Mouse (Mus musculus): ENCODE data around the gene Tstd1.

Tstd1 gene

GRCm38 (mm10) chr1:171418660-171419059 lies at the start of gene Tstd1:
Gene Tstd1 (plus strand): TSS chr1:171418872.
- no peak for DNase-seq

GRCm38 (mm10) chr1:171369845-171370556 lies 48.7 kb upstream of the Tstd1 start, which contains the start of gene Nectin4:
Gene Nectin4 (plus strand): TSS chr1:171370099.
- DNase-seq: no peak

- no peak for DNase-seq
Observed at GRCm38 (mm10) chr1:171372880-171373279, 45.8 kb upstream of the Tstd1 start.

GRCm38 (mm10) chr1:171373946-171374345 lies 44.7 kb upstream of the Tstd1 start:
- no peak for DNase-seq

GRCm38 (mm10) chr1:171375646-171376097 lies 43.0 kb upstream of the Tstd1 start:
- no peak for DNase-seq

GRCm38 (mm10) chr1:171378298-171378697 lies 40.4 kb upstream of the Tstd1 start:
- no peak for DNase-seq

- peak; percentile 73 for DNase-seq
Observed at GRCm38 (mm10) chr1:171379935-171380599, 38.6 kb upstream of the Tstd1 start.

- DNase-seq: no peak
Observed at GRCm38 (mm10) chr1:171382096-171382620, 36.5 kb upstream of the Tstd1 start.

GRCm38 (mm10) chr1:171384361-171384760 lies 34.3 kb upstream of the Tstd1 start:
- DNase-seq: no peak

GRCm38 (mm10) chr1:171385171-171385570 lies 33.5 kb upstream of the Tstd1 start:
- DNase-seq: no peak

- DNase-seq: no peak
Observed at GRCm38 (mm10) chr1:171387099-171387498, 31.6 kb upstream of the Tstd1 start.

- DNase-seq: peak; percentile 64
Observed at GRCm38 (mm10) chr1:171388376-171389102, 30.1 kb upstream of the Tstd1 start, which contains the start of gene Arhgap30. Gene Arhgap30 (plus strand): TSS chr1:171388954.

GRCm38 (mm10) chr1:171390101-171390500 lies 28.6 kb upstream of the Tstd1 start:
- peak; percentile 49 for DNase-seq

- DNase-seq: no peak
Observed at GRCm38 (mm10) chr1:171401821-171402220, 16.9 kb upstream of the Tstd1 start.

GRCm38 (mm10) chr1:171402991-171403390 lies 15.7 kb upstream of the Tstd1 start:
- no peak for DNase-seq

- DNase-seq: no peak
Observed at GRCm38 (mm10) chr1:171407263-171407662, 11.4 kb upstream of the Tstd1 start.

GRCm38 (mm10) chr1:171410231-171410630 lies 8.4 kb upstream of the Tstd1 start:
- DNase-seq: no peak

GRCm38 (mm10) chr1:171410947-171411484 lies 7.7 kb upstream of the Tstd1 start, which contains the start of gene Usf1:
Gene Usf1 (plus strand): TSS chr1:171411313.
- peak; percentile 93 for DNase-seq

- no peak for DNase-seq
Observed at GRCm38 (mm10) chr1:171411492-171411941, 7.2 kb upstream of the Tstd1 start.

GRCm38 (mm10) chr1:171412001-171412441 lies 6.7 kb upstream of the Tstd1 start:
- DNase-seq: peak; percentile 38

GRCm38 (mm10) chr1:171412446-171412845 lies 6.2 kb upstream of the Tstd1 start:
- DNase-seq: no peak

GRCm38 (mm10) chr1:171413608-171414007 lies 5.1 kb upstream of the Tstd1 start:
- DNase-seq: no peak

Measured in liver (tissue).